Mouse (Mus musculus): Measurements from ENCODE around the gene Miox.

GRCm38 (mm10) chr15:89289455-89289854, 44.7 kb upstream of the Miox start:
- TF ChIP-seq CTCF (IDR thresholded peaks at IDR 0.05; ENCODE audit: borderline replicate concordance, insufficient read depth, low read length) (no peak), POLR2A (IDR thresholded peaks at IDR 0.05; ENCODE audit: low read depth, low read length) (no peak)
